Mouse (Mus musculus) erythroblast, embryonic 14.5 days (primary cell): ENCODE data around the gene Vps13d. TPM values are rescaled to one million over a fixed set of nuclear protein-coding genes. Genes with fewer than 3 reads are reported as not detected.

Experiments
- H3K27me3 ChIP-seq: 2 replicates; pipeline ENCODE4 v1.6.1; 2012; ENCODE audit warnings: inconsistent platforms; ENCODE audit not compliant: control insufficient read depth
- H3K36me3 ChIP-seq: 2 replicates; pipeline ENCODE4 v1.6.1; 2012; ENCODE audit warnings: mild to moderate bottlenecking, inconsistent platforms; ENCODE audit not compliant: control insufficient read depth
- H3K4me1 ChIP-seq: 2 replicates; pipeline ENCODE4 v1.6.1; 2012; ENCODE audit warnings: inconsistent platforms; ENCODE audit not compliant: control insufficient read depth
- H3K4me3 ChIP-seq: replicated peaks from 2 replicates; pipeline ENCODE3; 2012; ENCODE audit warnings: moderate library complexity, mild to moderate bottlenecking, inconsistent platforms
- H3K9me3 ChIP-seq: 2 replicates; pipeline ENCODE4 v1.6.1; 2012; ENCODE audit warnings: low read length, inconsistent platforms, mixed read lengths; ENCODE audit not compliant: control insufficient read depth
- GATA1 ChIP-seq: IDR thresholded peaks from 2 replicates; pipeline ENCODE4 v1.6.1; 2012; ENCODE audit warnings: low read length, inconsistent platforms, mixed read lengths
- TAL1 ChIP-seq: IDR thresholded peaks from 3 replicates; pipeline ENCODE4 v1.6.1; 2012; ENCODE audit warnings: low read length, inconsistent platforms, mixed read lengths
- polyA plus RNA-seq: library from polyadenylated mRNA; stranded (reverse); fragments of >175 nt; gene quantifications from 2 replicates; pipeline ENCODE4 v1.2.3, GENCODE M21; 2012

Vps13d gene
- polyA plus RNA-seq, 1 experiment, result 0.69 TPM

- Histone ChIP-seq H3K4me3 (no peak overlapping the region), H3K9me3 (no peaks in the 10 kb centered on the region), H3K36me3 (no peaks in the 10 kb centered on the region), H3K27me3 (peaks cover 5% of the 10 kb centered on the region), H3K4me1 (peaks cover 13% of the 10 kb centered on the region)
- TF ChIP-seq GATA1 (no peak), TAL1 (no peak)
Measured at GRCm38 (mm10) chr4:144957186-144957585, 237.6 kb downstream of the Vps13d start.

GRCm38 (mm10) chr4:144956293-144956692 lies 238.5 kb downstream of the Vps13d start:
- Histone ChIP-seq H3K9me3 (no peaks in the 10 kb centered on the region), H3K4me1 (peaks cover 18% of the 10 kb centered on the region), H3K27me3 (peaks cover 5% of the 10 kb centered on the region), H3K36me3 (no peaks in the 10 kb centered on the region), H3K4me3 (no peak overlapping the region)
- TF ChIP-seq TAL1, result no peak

- H3K9me3 ChIP-seq, result no peaks in the 10 kb centered on the region
- no peak overlapping the region for H3K4me3 ChIP-seq
- peaks cover 5% of the 10 kb centered on the region for H3K27me3 ChIP-seq
- H3K4me1 ChIP-seq, result peaks cover 22% of the 10 kb centered on the region
- no peaks in the 10 kb centered on the region for H3K36me3 ChIP-seq
- TF ChIP-seq TAL1, result no peak
- TF ChIP-seq GATA1, result no peak
Measured at GRCm38 (mm10) chr4:144955863-144956262, 238.9 kb downstream of the Vps13d start.

- H3K4me1 ChIP-seq, result peaks cover 45% of the 10 kb centered on the region
- no peaks in the 10 kb centered on the region for H3K9me3 ChIP-seq
- H3K4me3 ChIP-seq, result no peak overlapping the region
- TF ChIP-seq GATA1 (no peak), TAL1 (no peak)
- no peaks in the 10 kb centered on the region for H3K36me3 ChIP-seq
- peaks cover 5% of the 10 kb centered on the region for H3K27me3 ChIP-seq
Measured at GRCm38 (mm10) chr4:144953421-144953820, 241.4 kb downstream of the Vps13d start.

GRCm38 (mm10) chr4:144951859-144952258 lies 242.9 kb downstream of the Vps13d start:
- H3K4me3 ChIP-seq, result no peak overlapping the region
- peaks cover 59% of the 10 kb centered on the region for H3K4me1 ChIP-seq
- no peaks in the 10 kb centered on the region for H3K36me3 ChIP-seq
- H3K27me3 ChIP-seq, result no peaks in the 10 kb centered on the region
- TF ChIP-seq TAL1, result no peak
- no peak for TF ChIP-seq GATA1
- H3K9me3 ChIP-seq, result no peaks in the 10 kb centered on the region

GRCm38 (mm10) chr4:144950883-144951282 lies 243.9 kb downstream of the Vps13d start:
- Histone ChIP-seq H3K4me1 (peaks cover 60% of the 10 kb centered on the region), H3K4me3 (no peak overlapping the region), H3K27me3 (no peaks in the 10 kb centered on the region), H3K9me3 (no peaks in the 10 kb centered on the region), H3K36me3 (no peaks in the 10 kb centered on the region)
- no peak for TF ChIP-seq GATA1
- no peak for TF ChIP-seq TAL1

GRCm38 (mm10) chr4:144950327-144950711 lies 244.5 kb downstream of the Vps13d start:
- no peaks in the 10 kb centered on the region for H3K36me3 ChIP-seq
- peak overlapping the region; percentile 47 for H3K4me3 ChIP-seq
- no peaks in the 10 kb centered on the region for H3K9me3 ChIP-seq
- H3K4me1 ChIP-seq, result peaks cover 58% of the 10 kb centered on the region
- H3K27me3 ChIP-seq, result no peaks in the 10 kb centered on the region
- TF ChIP-seq GATA1, result no peak
- no peak for TF ChIP-seq TAL1

GRCm38 (mm10) chr4:144949441-144950326 lies 245.1 kb downstream of the Vps13d start:
- peak overlapping the region; percentile 47 for H3K4me3 ChIP-seq
- H3K4me1 ChIP-seq, result peaks cover 58% of the 10 kb centered on the region
- no peaks in the 10 kb centered on the region for H3K36me3 ChIP-seq

GRCm38 (mm10) chr4:144947738-144948390 lies 246.9 kb downstream of the Vps13d start:
- Histone ChIP-seq H3K4me3 (no peak overlapping the region), H3K9me3 (no peaks in the 10 kb centered on the region), H3K4me1 (peaks cover 59% of the 10 kb centered on the region), H3K36me3 (no peaks in the 10 kb centered on the region), H3K27me3 (no peaks in the 10 kb centered on the region)
- TF ChIP-seq GATA1, result no peak
- TF ChIP-seq TAL1, result no peak

More at GRCm38 (mm10) chr4:144949441-144950326, 245.1 kb downstream of the Vps13d start:
- peak; percentile 81 for TF ChIP-seq GATA1
- peak; percentile 90 for TF ChIP-seq TAL1
- H3K9me3 ChIP-seq, result no peaks in the 10 kb centered on the region
- H3K27me3 ChIP-seq, result no peaks in the 10 kb centered on the region
